Mouse (Mus musculus) bone marrow, adult 2 months (tissue): ENCODE results near the gene Tfap2c. TPM values are rescaled to one million over a fixed set of nuclear protein-coding genes. Genes with fewer than 3 reads are reported as not detected.

ENCODE experiments used
- H3K27ac ChIP-seq: fragments of 200-500 bp; 2 replicates; pipeline ENCODE4 v1.5.1; 2012; ENCODE audit warnings: low read depth, mild to moderate bottlenecking, control low read depth, inconsistent platforms, low read length; ENCODE audit not compliant: control insufficient read depth, poor library complexity, insufficient read depth
- H3K4me1 ChIP-seq: fragments of 200-500 bp; 2 replicates; pipeline ENCODE4 v1.6.1; 2011; ENCODE audit warnings: low read length; ENCODE audit not compliant: control insufficient read depth, insufficient read depth
- H3K4me3 ChIP-seq: fragments of 200-500 bp; replicated peaks from 2 replicates; pipeline ENCODE3; 2011; ENCODE audit warnings: mild to moderate bottlenecking, low read depth, low read length, control low read depth; ENCODE audit not compliant: control insufficient read depth
- CTCF ChIP-seq: fragments of 200-500 bp; IDR thresholded peaks from 2 replicates; pipeline ENCODE4 v1.5.1; 2011; ENCODE audit warnings: low read length, control low read depth; ENCODE audit not compliant: control insufficient read depth, insufficient read depth
- POLR2A ChIP-seq: fragments of 200-500 bp; IDR thresholded peaks from 2 replicates; pipeline ENCODE4 v1.6.1; 2011; ENCODE audit warnings: low read depth, mild to moderate bottlenecking, control low read depth, low read length, borderline replicate concordance; ENCODE audit not compliant: control insufficient read depth
- WGBS: fragments of 180-500 bp; shearing (Covaris S2); methylation state at CpG from one replicate; pipeline ENCODE4 v1.1.7; 2018; 5-methylcytosine and 5-hydroxymethylcytosine counted together
- polyA plus RNA-seq: library from polyadenylated mRNA; stranded (reverse); fragments of >200 nt; gene quantifications from 2 replicates; pipeline ENCODE4 v1.2.4, GENCODE M21; 2011; ENCODE audit warnings: low replicate concordance; ENCODE audit not compliant: missing spikeins, insufficient read depth, insufficient read length

Tfap2c gene
- polyA plus RNA-seq, 1 experiment: not detected

- Histone ChIP-seq H3K27ac (no peak overlapping the region), H3K4me1 (no peaks in the 10 kb centered on the region; the same call in 1 of the 2 replicates), H3K4me3 (no peak overlapping the region)
- TF ChIP-seq CTCF (no peak), POLR2A (no peak)
- WGBS: 77% methylated on average over 9 of the region's 9 CpGs
Measured at GRCm38 (mm10) chr2:172520616-172521371, 28.6 kb upstream of the Tfap2c start.

- H3K4me3 ChIP-seq: no peak overlapping the region
- no peaks in the 10 kb centered on the region for H3K4me1 ChIP-seq
- WGBS: 64% methylated on average over 12 of the region's 12 CpGs
- TF ChIP-seq CTCF (no peak), POLR2A (no peak)
- no peak overlapping the region for H3K27ac ChIP-seq
Measured at GRCm38 (mm10) chr2:172522528-172522927, 26.9 kb upstream of the Tfap2c start.

DNA sequence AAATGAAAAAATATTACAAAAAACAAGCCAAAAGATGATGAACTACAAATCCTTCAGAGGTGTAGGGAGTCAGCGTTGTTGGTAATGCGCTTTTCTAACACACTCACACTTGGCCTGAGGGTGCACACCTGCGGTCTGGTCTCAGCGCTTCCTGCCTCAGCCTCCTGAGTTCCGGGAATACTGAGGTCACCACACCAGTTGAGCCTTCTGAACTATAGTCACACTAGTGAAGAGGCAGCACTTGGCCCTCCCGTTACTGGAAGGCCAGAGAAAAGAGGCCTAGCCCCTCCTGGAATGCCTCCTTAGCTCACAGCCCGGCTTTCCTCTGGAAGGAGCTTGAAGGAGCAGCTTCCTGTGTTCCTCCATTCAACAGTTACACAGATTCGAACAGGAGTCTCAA lies 22.2 kb upstream of the Tfap2c start:
- Histone ChIP-seq H3K27ac (no peak overlapping the region; the same call in 1 of the 2 replicates), H3K4me3 (no peak overlapping the region), H3K4me1 (no peaks in the 10 kb centered on the region)
- TF ChIP-seq POLR2A: no peak
- WGBS: 74% methylated on average over 8 of the region's 8 CpGs

DNA sequence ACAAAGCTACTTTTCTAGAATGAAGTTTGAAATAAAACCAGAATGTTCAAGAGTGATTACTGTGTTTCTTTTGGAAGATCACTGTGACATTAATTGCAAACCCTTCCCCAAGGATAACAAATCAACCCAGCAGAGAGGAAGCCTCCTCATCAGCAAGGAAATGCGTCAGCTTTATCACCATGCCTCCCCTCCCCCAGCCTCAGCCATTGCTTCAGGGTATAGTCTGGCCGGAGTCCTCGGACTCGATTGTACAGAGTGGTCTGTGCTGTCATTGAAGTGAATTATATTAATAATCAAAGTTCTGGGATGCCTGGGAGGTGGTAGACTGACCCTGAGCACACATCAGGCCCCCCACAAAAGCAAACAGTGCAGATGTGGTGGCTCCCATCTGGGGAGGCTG lies 5.4 kb upstream of the Tfap2c start:
- 40% methylated on average over 4 of the region's 4 CpGs for WGBS
- Histone ChIP-seq H3K27ac (no peak overlapping the region), H3K4me1 (no peaks in the 10 kb centered on the region), H3K4me3 (no peak overlapping the region)
- TF ChIP-seq CTCF (no peak), POLR2A (no peak)

DNA sequence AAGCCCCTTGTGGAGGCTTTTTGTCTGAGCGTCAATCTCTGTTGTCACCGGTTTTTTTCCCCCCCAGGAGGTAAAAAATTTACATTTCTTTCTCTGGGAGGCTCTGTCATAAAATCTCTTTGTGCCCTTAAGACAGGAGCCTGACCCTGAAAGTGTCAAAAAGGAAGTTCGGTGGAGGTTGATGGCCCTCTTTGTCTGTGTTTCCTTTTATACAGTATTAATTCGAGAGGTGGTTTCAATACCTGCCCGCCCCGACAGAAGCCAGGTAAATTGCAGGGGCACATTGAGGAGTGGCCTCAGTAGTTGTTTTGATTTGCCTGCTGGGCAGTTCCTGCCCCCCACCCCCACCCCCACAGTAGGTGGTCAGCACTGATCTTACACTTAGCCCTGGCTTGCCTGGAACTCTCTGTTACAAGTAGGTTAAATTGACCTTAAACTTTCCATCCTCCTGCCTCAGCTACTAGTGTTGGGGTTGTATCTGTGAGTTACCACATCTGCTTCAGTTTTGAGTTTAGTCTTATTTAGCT lies 4.7 kb upstream of the Tfap2c start:
- WGBS: 9% methylated on average over 6 of the region's 6 CpGs
- Histone ChIP-seq H3K4me1 (no peaks in the 10 kb centered on the region), H3K27ac (no peak overlapping the region), H3K4me3 (no peak overlapping the region)
- TF ChIP-seq CTCF (no peak), POLR2A (no peak)

DNA sequence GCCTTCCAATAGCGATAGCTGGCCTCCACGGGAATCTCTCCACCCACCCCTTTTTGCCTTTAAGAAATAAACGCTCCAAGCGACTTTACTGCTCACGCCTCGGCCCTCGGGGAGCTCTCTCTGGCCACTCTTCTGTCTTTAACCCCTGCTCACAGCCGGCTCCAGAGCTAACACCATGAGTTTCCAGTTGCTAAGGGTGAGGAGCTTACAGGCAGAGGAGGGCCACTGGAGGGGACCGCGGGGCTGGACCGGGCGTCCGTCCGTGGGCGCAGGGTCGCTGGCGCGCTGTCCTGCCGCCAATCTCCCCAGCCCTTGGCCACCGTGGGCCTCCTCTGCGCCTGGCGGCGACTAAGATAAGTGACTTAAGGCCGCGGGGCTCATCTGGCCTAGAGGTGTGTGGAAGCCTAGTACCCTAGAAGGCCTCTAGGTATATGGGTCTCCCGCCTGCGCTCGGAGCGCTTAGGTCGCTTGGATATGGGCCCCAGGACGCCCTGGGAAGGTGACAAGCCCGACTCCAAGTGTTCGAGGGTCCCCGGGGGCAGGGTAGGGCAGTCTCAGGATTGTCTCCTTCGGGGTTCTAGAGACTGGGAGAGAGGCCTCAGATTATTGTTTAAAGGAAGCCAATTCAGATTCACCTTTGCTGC lies 3.7 kb upstream of the Tfap2c start:
- Histone ChIP-seq H3K27ac (no peak overlapping the region; the same call in 1 of the 2 replicates), H3K4me3 (no peak overlapping the region), H3K4me1 (no peaks in the 10 kb centered on the region)
- no peak for TF ChIP-seq POLR2A
- TF ChIP-seq CTCF: no peak
- 12% methylated on average over 35 of the region's 35 CpGs for WGBS

DNA sequence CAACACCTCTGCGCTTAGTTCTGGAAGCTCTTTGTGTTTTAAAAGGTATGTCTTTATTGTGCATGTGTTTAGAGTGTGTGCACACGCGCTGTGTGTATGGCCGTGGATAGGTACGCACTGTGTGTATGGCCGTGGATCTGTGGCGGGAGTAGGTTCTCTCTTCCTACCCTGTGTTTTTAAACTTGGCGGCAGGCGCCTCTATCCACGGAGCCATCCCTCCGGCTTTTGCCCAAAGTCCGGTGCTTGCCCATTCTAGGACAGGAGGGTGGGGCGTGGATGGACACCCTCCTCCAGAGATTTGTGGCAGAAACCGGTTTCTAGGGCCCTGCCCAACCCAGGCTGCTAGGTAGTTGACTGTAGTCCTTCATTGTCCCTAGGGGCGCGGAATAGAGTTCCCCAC lies 2.8 kb upstream of the Tfap2c start:
- 19% methylated on average over 16 of the region's 16 CpGs for WGBS
- no peak for TF ChIP-seq CTCF
- no peak for TF ChIP-seq POLR2A
- Histone ChIP-seq H3K4me1 (no peaks in the 10 kb centered on the region), H3K27ac (no peak overlapping the region), H3K4me3 (no peak overlapping the region)

GRCm38 (mm10) chr2:172547116-172547515 lies 2.3 kb upstream of the Tfap2c start:
- TF ChIP-seq CTCF (no peak), POLR2A (no peak)
- Histone ChIP-seq H3K27ac (no peak overlapping the region), H3K4me1 (no peaks in the 10 kb centered on the region), H3K4me3 (no peak overlapping the region)
- WGBS: 4% methylated on average over 21 of the region's 21 CpGs
